Mouse (Mus musculus) stomach, postnatal 0 days (tissue): ENCODE results near the gene Bckdhb. TPM values are rescaled to one million over a fixed set of nuclear protein-coding genes. Genes with fewer than 3 reads are reported as not detected.

ENCODE experiments used
- ATAC-seq: fragments of 200-750 bp; cut with Nextera tagmentation; 2 replicates; pipeline ENCODE4 v1.8.0; 2017; ENCODE audit not compliant: low FRiP score, low TSS enrichment
- DNase-seq: peaks from one replicate; pipeline ENCODE4 v3.0.0-alpha.2; 2016; ENCODE audit warnings: low spot score
- H3K27ac ChIP-seq: fragments of 300-500 bp; sonication (generic); replicated peaks from 2 replicates; pipeline ENCODE4 v1.5.1; 2014; ENCODE audit warnings: mild to moderate bottlenecking, control low read depth
- H3K27me3 ChIP-seq: fragments of 300-500 bp; sonication (generic); 2 replicates; pipeline ENCODE4 v1.6.1; 2014; ENCODE audit warnings: low read length; ENCODE audit not compliant: control insufficient read depth, insufficient read depth
- H3K36me3 ChIP-seq: fragments of 300-500 bp; sonication (generic); 2 replicates; pipeline ENCODE4 v1.6.1; 2014; ENCODE audit warnings: low read length, mixed read lengths; ENCODE audit not compliant: control insufficient read depth, insufficient read depth
- H3K4me1 ChIP-seq: fragments of 300-500 bp; sonication (generic); replicated peaks from 2 replicates; pipeline ENCODE4 v1.6.1; 2014; ENCODE audit warnings: antibody characterized with exemption; ENCODE audit not compliant: control insufficient read depth, insufficient read depth
- H3K4me2 ChIP-seq: fragments of 300-500 bp; sonication (generic); replicated peaks from 2 replicates; pipeline ENCODE4 v1.6.1; 2014; ENCODE audit warnings: low read depth, mild to moderate bottlenecking, control low read depth, moderate library complexity
- H3K4me3 ChIP-seq: fragments of 300-500 bp; sonication (generic); 2 replicates; pipeline ENCODE4 v1.5.1; 2014; ENCODE audit warnings: low read depth, low read length, control low read depth
- H3K9ac ChIP-seq: fragments of 300-500 bp; sonication (generic); 2 replicates; pipeline ENCODE4 v1.6.1; 2014; ENCODE audit warnings: mild to moderate bottlenecking, low read length, control low read depth, mixed read lengths
- H3K9me3 ChIP-seq: fragments of 300-500 bp; sonication (generic); 2 replicates; pipeline ENCODE4 v1.6.1; 2016; ENCODE audit warnings: low read length; ENCODE audit not compliant: control insufficient read depth
- CTCF ChIP-seq: IDR thresholded peaks from 2 replicates; pipeline ENCODE4 v1.5.1; 2016; ENCODE audit warnings: antibody characterized with exemption, low read depth, mild to moderate bottlenecking, moderate library complexity
- EP300 ChIP-seq: optimal IDR thresholded peaks from 2 replicates; pipeline ENCODE3; 2016; ENCODE audit warnings: antibody characterized with exemption
- WGBS: fragments of 180-500 bp; shearing (Covaris S2); extraction: QIAGEN DNeasy Blood & Tissue Kit; methylation state at CpG from one replicate; pipeline ENCODE4 v1.1.7; 2014; 5-methylcytosine and 5-hydroxymethylcytosine counted together
- polyA plus RNA-seq: library from polyadenylated mRNA; unstranded; fragments of >200 nt; fragmentation: Nextera tagmentation; extraction: Ambion mirVana; gene quantifications from 2 replicates; pipeline ENCODE4 v1.2.1, GENCODE M21; 2015

The Bckdhb gene
- polyA plus RNA-seq, 1 experiment from 2014 or later, result 25.2 TPM

DNA sequence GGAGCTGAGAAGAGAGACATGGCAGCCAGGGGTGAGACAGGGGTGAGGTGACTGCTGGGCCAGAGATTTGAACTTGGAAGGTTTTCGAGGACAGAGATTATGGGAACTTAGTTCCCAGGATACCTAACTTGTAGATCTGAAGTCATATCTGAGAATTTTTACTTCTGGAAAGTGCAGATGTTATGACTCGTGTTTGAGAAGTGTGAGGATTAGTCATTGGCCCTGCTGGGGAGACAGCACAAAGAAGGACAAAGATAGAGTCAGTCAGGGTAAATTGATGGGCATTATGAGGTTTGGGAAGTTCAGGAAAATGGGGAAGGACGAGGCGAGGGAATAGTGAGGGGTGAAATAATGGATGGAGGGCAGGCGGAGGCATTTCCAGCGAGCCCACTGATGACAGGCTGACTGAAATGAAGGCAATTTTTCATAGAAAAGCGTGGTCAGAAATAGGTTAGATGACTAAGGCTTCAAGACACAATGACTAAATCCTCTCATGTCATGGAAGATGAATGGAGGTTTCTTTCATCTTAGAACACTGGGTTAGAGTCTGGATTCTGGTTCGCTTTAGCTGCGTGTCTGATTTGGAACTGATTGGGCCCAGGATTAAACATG lies 42.6 kb downstream of the Bckdhb start:
- H3K4me3 ChIP-seq, result no peak overlapping the region
- H3K36me3 ChIP-seq, result no peaks in the 10 kb centered on the region
- H3K9me3 ChIP-seq, result no peaks in the 10 kb centered on the region
- H3K9ac ChIP-seq, result no peak overlapping the region
- no peak for DNase-seq
- H3K27ac ChIP-seq, result no peak overlapping the region
- no peaks in the 10 kb centered on the region for H3K27me3 ChIP-seq
- TF ChIP-seq CTCF, result no peak
- no peak for TF ChIP-seq EP300
- no peak overlapping the region for H3K4me2 ChIP-seq
- no peak for ATAC-seq
- no peaks in the 10 kb centered on the region for H3K4me1 ChIP-seq
- WGBS, result 67% methylated on average over 9 of the region's 9 CpGs

GRCm38 (mm10) chr9:83969326-83969725 lies 44.4 kb downstream of the Bckdhb start:
- Histone ChIP-seq H3K4me2 (no peak overlapping the region), H3K9ac (no peak overlapping the region), H3K27ac (no peak overlapping the region), H3K4me1 (no peaks in the 10 kb centered on the region), H3K4me3 (no peak overlapping the region), H3K36me3 (no peaks in the 10 kb centered on the region), H3K9me3 (no peaks in the 10 kb centered on the region), H3K27me3 (no peaks in the 10 kb centered on the region)
- 75% methylated on average over 7 of the region's 7 CpGs for WGBS
- ATAC-seq (no peak), DNase-seq (no peak)
- no peak for TF ChIP-seq EP300
- no peak for TF ChIP-seq CTCF

DNA sequence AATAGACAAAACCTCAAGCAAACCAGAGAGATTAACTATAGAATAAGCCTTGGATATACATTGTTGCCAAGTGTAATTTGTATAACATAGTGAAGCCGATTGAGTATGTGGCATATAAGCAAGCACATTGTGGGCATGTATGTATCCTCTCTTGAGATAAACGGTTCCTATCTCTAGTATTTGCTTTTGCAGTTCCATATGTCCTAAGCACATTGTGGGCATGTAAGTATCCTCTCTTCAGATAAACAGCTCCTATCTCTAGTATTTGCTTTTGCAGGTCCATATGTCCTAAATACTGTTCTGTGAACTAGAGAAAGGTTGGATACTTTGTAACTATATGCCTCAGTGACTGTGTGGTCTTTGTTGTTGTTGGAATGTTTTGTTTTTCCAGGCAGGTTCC lies 48.5 kb downstream of the Bckdhb start:
- TF ChIP-seq EP300 (no peak), CTCF (no peak)
- H3K4me2 ChIP-seq, result no peak overlapping the region
- H3K4me3 ChIP-seq, result no peak overlapping the region
- no peaks in the 10 kb centered on the region for H3K9me3 ChIP-seq
- no peak overlapping the region for H3K9ac ChIP-seq
- H3K27ac ChIP-seq, result no peak overlapping the region
- no peaks in the 10 kb centered on the region for H3K27me3 ChIP-seq
- DNase-seq (no peak), ATAC-seq (no peak)
- no peaks in the 10 kb centered on the region for H3K4me1 ChIP-seq
- WGBS, result 42% methylated on average over 2 of the region's 2 CpGs
- no peaks in the 10 kb centered on the region for H3K36me3 ChIP-seq

- no peaks in the 10 kb centered on the region for H3K9me3 ChIP-seq
- no peak for ATAC-seq
- no peak overlapping the region for H3K27ac ChIP-seq
- no peaks in the 10 kb centered on the region for H3K4me1 ChIP-seq
- no peaks in the 10 kb centered on the region for H3K27me3 ChIP-seq
- TF ChIP-seq EP300 (no peak), CTCF (no peak)
- no peak overlapping the region for H3K4me2 ChIP-seq
- H3K9ac ChIP-seq, result no peak overlapping the region
- H3K36me3 ChIP-seq, result no peaks in the 10 kb centered on the region
- 64% methylated on average over 2 of the region's 2 CpGs for WGBS
- DNase-seq, result no peak
- H3K4me3 ChIP-seq, result no peak overlapping the region
Measured at GRCm38 (mm10) chr9:83975811-83976210, 50.9 kb downstream of the Bckdhb start.

- no peak overlapping the region for H3K4me2 ChIP-seq
- no peaks in the 10 kb centered on the region for H3K27me3 ChIP-seq
- no peaks in the 10 kb centered on the region for H3K36me3 ChIP-seq
- no peak for TF ChIP-seq CTCF
- TF ChIP-seq EP300, result no peak
- ATAC-seq (no peak), DNase-seq (no peak)
- H3K4me3 ChIP-seq, result no peak overlapping the region
- H3K27ac ChIP-seq, result no peak overlapping the region
- no peaks in the 10 kb centered on the region for H3K9me3 ChIP-seq
- WGBS, result 69% methylated on average over 7 of the region's 7 CpGs
- no peak overlapping the region for H3K9ac ChIP-seq
- no peaks in the 10 kb centered on the region for H3K4me1 ChIP-seq
Measured at GRCm38 (mm10) chr9:83981234-83981633, 56.3 kb downstream of the Bckdhb start.

DNA sequence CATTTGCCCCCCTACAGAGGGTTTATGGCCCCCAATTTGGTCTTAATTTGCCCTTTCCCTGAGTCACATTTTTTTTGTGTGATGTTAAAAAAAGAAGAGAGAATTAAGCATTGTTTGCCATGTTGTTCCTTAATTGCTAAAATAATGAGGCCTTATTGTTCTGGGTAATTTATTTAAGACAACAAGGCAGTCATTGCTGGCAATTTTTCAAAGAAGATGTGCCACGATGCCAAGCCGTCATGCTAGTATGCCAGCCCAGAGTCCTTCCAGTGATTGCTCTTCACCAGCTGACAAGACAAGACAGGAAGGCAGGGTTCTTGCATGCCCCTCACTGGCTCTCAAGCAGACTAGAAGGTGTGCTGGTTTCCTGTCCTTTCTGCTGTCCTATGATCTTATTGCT lies 84.0 kb downstream of the Bckdhb start:
- H3K27ac ChIP-seq, result no peak overlapping the region
- ATAC-seq (no peak), DNase-seq (no peak)
- no peak overlapping the region for H3K4me2 ChIP-seq
- H3K36me3 ChIP-seq, result no peaks in the 10 kb centered on the region
- no peak overlapping the region for H3K9ac ChIP-seq
- WGBS, result 82% methylated on average over 2 of the region's 2 CpGs
- H3K27me3 ChIP-seq, result no peaks in the 10 kb centered on the region
- H3K4me1 ChIP-seq, result no peaks in the 10 kb centered on the region
- no peak for TF ChIP-seq EP300
- no peak overlapping the region for H3K4me3 ChIP-seq
- H3K9me3 ChIP-seq, result no peaks in the 10 kb centered on the region
